Mouse (Mus musculus): ENCODE data around the gene Tamm41.

Tamm41 gene

DNA sequence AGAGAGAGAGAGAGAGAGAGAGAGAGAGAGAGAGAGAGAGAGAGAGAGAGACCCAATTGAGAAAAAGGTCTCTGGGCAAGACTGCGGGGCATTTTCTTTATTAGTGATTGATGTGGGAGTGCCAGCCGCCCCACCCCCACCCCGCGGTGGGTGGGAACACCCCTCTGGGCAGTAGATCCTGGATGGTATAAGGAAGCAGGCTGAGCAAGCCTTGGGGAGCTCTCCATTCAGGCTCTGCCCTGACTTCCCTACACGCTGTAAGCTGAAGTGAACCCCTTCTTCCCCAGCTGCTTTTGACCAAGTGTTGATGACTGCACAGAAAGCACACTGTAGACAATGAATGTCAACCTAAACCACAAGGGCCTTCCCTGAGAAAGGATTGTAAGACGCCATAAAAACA lies 67.3 kb downstream of the Tamm41 start:
- no peak for DNase-seq

GRCm38 (mm10) chr6:114969213-114970120 lies 68.2 kb downstream of the Tamm41 start, which contains the start of gene Vgll4:
Vgll4 (minus strand) TSS chr6:114969994.
- peak; percentile 95 for DNase-seq

DNA sequence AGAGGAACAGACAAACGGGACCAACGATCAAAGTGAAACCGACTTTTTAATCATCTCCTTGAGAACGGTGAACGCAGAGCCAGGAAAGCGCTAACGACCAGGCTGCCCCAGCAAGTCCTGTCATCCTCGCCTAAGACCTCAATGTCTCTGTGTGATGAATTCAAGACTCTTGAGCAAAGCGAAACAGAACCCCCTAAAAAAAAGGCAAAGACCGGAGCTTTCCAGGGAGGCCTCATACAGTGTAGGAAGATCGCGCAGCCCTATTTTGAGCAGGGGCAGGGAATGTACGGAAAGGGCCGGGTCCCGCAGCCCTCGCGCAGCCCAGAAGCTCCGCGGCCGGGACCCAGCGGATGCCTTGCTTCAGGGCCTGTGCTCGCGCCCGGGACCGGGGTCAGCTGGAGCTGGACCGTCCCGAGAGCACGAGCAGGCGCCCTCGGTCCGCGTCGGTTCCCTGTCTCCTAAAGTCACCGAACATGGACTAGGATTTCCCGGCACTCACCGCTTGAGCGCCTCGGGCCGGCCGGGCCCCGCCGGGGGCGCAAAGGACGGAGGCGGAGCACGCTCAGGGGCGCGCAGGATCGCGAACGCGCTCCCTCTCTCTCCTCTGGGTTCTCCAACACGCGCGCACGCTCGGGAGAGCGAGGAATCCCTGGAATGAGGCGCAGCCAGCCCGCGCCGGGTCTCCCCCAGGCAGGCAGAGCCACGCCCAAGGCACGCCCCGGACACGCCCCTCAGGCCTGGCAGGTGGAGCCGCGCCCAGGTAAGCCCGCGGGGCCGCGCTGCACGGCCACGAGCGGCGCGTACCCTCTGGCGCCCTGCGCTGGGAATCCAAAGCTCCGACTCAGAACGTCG lies 69.1 kb downstream of the Tamm41 start:
- peak; percentile 97 for DNase-seq

- no peak for DNase-seq
These were observed 70.1 kb downstream of the Tamm41 start for GRCm38 (mm10) chr6:114967623-114968022.

- no peak for DNase-seq
These were observed 71.1 kb downstream of the Tamm41 start for GRCm38 (mm10) chr6:114966396-114967154.

DNA sequence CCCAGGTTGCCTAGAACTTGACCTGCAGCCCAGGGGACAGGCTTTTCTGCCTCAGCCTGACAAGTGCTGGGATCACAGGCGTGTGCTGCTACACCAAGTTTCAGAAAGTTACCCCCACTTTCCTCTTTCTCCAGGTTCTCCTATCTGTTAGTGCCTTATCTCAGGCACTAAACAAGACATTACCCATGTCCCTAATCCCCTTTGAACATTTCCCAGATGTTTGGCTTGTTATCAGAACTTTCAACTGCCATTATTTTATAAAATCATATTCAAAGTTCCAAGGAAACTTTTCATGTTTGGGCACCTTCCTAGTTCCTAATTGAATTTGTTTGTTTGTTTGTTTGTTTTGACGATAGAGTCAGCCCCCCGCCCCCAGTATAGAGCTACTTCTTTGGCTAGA lies 71.9 kb downstream of the Tamm41 start:
- DNase-seq: no peak

GRCm38 (mm10) chr6:114965396-114965795 lies 72.3 kb downstream of the Tamm41 start:
- DNase-seq: no peak

- no peak for DNase-seq
These were observed 73.4 kb downstream of the Tamm41 start for GRCm38 (mm10) chr6:114964235-114964634.

DNA sequence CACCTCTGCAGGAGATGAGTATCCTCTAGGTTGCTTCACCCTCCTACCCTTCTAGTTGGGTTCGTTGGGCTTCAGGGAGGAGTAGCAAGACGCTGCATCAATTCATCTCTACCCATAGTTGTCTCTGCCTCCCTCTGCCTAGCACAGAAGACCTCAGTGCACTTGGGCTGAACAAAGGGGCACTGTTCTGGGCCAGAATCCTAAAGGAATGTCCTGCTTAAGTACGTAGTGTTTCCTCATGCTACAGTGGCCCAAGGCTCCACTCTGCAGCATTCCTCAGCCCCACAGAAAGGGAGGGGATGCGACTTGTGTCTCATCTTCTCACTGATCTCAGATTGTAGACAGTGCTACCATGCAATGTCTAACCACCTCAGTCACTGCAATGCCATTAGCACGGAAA lies 74.0 kb downstream of the Tamm41 start:
- DNase-seq: no peak

- DNase-seq: no peak
These were observed 76.2 kb downstream of the Tamm41 start for GRCm38 (mm10) chr6:114961276-114962068.

DNA sequence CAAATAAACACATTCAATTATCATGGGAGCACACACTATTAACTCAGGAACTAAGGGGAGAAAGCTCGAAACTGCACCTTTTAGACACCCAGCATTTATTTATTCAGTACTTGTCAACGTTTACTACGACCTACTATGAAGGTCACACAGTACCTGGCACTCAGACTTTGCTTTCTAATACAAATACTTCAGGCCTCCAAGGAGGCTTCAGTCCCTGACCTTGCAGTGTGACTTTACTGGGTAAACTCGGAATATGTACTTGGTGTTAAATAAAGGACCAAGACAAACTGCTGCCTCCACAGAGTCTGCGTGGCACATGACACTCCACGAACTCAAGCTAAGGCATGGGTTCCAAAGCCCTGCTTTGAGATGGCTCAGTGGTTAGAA lies 78.7 kb downstream of the Tamm41 start:
- DNase-seq: no peak

- no peak for DNase-seq
These were observed 79.2 kb downstream of the Tamm41 start for GRCm38 (mm10) chr6:114958249-114959011.

DNA sequence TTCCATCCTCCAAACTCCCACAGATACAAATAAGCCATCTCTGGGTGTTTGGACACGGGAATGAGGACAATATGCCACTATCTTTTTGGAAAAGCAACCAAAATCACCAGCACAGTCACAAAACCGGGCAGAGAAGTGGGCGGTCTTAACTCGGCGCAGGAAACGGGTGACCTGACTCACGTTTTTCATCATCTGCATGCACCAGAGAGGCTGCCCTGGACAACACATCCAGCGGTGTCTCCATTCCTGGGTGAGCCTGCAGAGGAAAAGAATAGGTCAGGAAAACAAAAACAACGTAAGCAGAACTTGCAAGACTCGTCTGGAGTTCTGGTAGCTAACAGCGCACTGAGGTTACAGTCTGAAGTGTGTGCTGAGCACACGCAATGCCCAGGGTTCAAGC lies 79.9 kb downstream of the Tamm41 start:
- DNase-seq: no peak

DNA sequence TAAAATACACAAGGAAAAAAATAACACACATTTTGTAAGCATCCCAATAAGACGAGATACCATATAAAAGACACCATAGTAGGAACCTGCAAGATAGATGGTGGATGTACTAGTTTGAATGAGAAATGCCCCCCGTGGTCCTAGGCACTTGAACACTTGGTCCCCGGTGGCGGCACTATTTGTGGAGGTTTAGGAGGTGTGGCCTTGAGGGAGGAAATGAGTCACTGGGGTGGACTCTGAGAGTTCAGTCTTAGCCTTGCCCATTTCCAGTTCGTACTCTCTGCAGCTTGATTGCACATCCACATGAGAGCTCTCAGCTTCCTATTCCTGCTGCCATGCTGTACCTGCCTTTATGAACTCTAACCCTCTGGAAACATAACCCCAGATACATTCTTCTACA lies 83.2 kb downstream of the Tamm41 start:
- DNase-seq: no peak

All from heart, adult 11 months (tissue).